In genomic region chr7:111157287-111157686, GRCm38 (mm10) we compare ENCODE assay signal across 8 mouse cellular contexts.
A peak's percentile ranks its signal among the peaks of the same experiment; 100 is the strongest.
DNase-seq lines count a peak whose midpoint lies in the region; ATAC-seq and TF ChIP-seq lines count a peak whose summit lies in the region.

No protein-coding gene starts in this region.

- H3K4me3 ChIP-seq in midbrain, embryonic 10.5 days: no peak overlapping the region
- H3K4me3 ChIP-seq in midbrain, embryonic 15.5 days: no peak overlapping the region
- H3K4me3 ChIP-seq in cortical plate, adult 2 months (ENCODE audit: insufficient read depth, low read length): no peak overlapping the region
- H3K4me3 ChIP-seq in kidney, embryonic 14.5 days (ENCODE audit: low read length): no peak overlapping the region
- H3K4me3 ChIP-seq in limb, embryonic 13.5 days: peak overlapping the region; percentile 12
- no peak overlapping the region for H3K4me3 ChIP-seq in stomach, embryonic 14.5 days (ENCODE audit: low read depth, low read length)

- no peaks in the 10 kb centered on the region for H3K36me3 ChIP-seq in midbrain, embryonic 10.5 days
- H3K36me3 ChIP-seq in midbrain, embryonic 15.5 days (replicated peaks): no peaks in the 10 kb centered on the region
- no peaks in the 10 kb centered on the region for H3K36me3 ChIP-seq in kidney, embryonic 14.5 days (ENCODE audit: control insufficient read depth, insufficient read depth, low read length)
- no peaks in the 10 kb centered on the region for H3K36me3 ChIP-seq in limb, embryonic 13.5 days
- H3K36me3 ChIP-seq in stomach, embryonic 14.5 days (ENCODE audit: control insufficient read depth, insufficient read depth, low read length): no peaks in the 10 kb centered on the region

- H3K27ac ChIP-seq in midbrain, embryonic 10.5 days (replicated peaks): 0 out of 2 replicates have a peak overlapping the region, but pooled peaks have one; percentile 42
- H3K27ac ChIP-seq in midbrain, embryonic 15.5 days: no peak overlapping the region
- H3K27ac ChIP-seq in cortical plate, adult 2 months (ENCODE audit: insufficient read depth, low read length): 0 out of 2 replicates have a peak overlapping the region, but pooled peaks have one; percentile 2
- H3K27ac ChIP-seq in kidney, embryonic 14.5 days (ENCODE audit: low read depth, low read length): no peak overlapping the region
- peak overlapping the region; percentile 86 for H3K27ac ChIP-seq in limb, embryonic 13.5 days
- H3K27ac ChIP-seq in stomach, embryonic 14.5 days (ENCODE audit: low read length): peak overlapping the region; percentile 74

- DNase-seq in midbrain, embryonic 10.5 days (ENCODE audit: low spot score): no peak
- peak; percentile 98 for DNase-seq in heart, adult 11 months
- no peak for DNase-seq in spleen, adult 18-20 months

- WGBS in midbrain, embryonic 10.5 days: 80% methylated on average over 6 of the region's 6 CpGs
- 35% methylated on average over 6 of the region's 6 CpGs for WGBS in midbrain, embryonic 15.5 days
- WGBS in kidney, embryonic 14.5 days: 21% methylated on average over 6 of the region's 6 CpGs
- 5% methylated on average over 6 of the region's 6 CpGs for WGBS in limb, embryonic 13.5 days
- 9% methylated on average over 6 of the region's 6 CpGs for WGBS in stomach, embryonic 14.5 days

- H3K9me3 ChIP-seq in midbrain, embryonic 10.5 days (replicated peaks): no peaks in the 10 kb centered on the region
- H3K9me3 ChIP-seq in midbrain, embryonic 15.5 days: no peaks in the 10 kb centered on the region
- H3K9me3 ChIP-seq in kidney, embryonic 14.5 days (ENCODE audit: control insufficient read depth, low read length): no peaks in the 10 kb centered on the region
- peaks cover 6% of the 10 kb centered on the region; the same call in 1 of the 2 replicates for H3K9me3 ChIP-seq in limb, embryonic 13.5 days
- no peaks in the 10 kb centered on the region for H3K9me3 ChIP-seq in stomach, embryonic 14.5 days (ENCODE audit: control insufficient read depth, low read depth, low read length)

- H3K4me2 ChIP-seq in midbrain, embryonic 15.5 days: no peak overlapping the region
- no peak overlapping the region for H3K4me2 ChIP-seq in kidney, embryonic 14.5 days (replicated peaks; ENCODE audit: low read depth, low read length)
- peak overlapping the region; percentile 53 for H3K4me2 ChIP-seq in limb, embryonic 13.5 days (replicated peaks)
- H3K4me2 ChIP-seq in stomach, embryonic 14.5 days (replicated peaks; ENCODE audit: low read depth, low read length): no peak overlapping the region; the same call in 1 of the 2 replicates

- H3K4me1 ChIP-seq in midbrain, embryonic 10.5 days: peaks cover 18% of the 10 kb centered on the region
- peaks cover 7% of the 10 kb centered on the region for H3K4me1 ChIP-seq in midbrain, embryonic 15.5 days
- H3K4me1 ChIP-seq in cortical plate, adult 2 months (ENCODE audit: control insufficient read depth, insufficient read depth, low read length): peaks cover 8% of the 10 kb centered on the region; the same call in 1 of the 2 replicates
- H3K4me1 ChIP-seq in kidney, embryonic 14.5 days (ENCODE audit: control insufficient read depth, insufficient read depth, low read length): peaks cover 14% of the 10 kb centered on the region
- H3K4me1 ChIP-seq in limb, embryonic 13.5 days: peaks cover 31% of the 10 kb centered on the region
- H3K4me1 ChIP-seq in stomach, embryonic 14.5 days (ENCODE audit: control insufficient read depth, insufficient read depth, low read length): peaks cover 24% of the 10 kb centered on the region; the same call in 1 of the 2 replicates

- no peaks in the 10 kb centered on the region for H3K27me3 ChIP-seq in midbrain, embryonic 10.5 days (ENCODE audit: low read depth, poor library complexity, severe bottlenecking)
- no peaks in the 10 kb centered on the region for H3K27me3 ChIP-seq in midbrain, embryonic 15.5 days (replicated peaks)
- H3K27me3 ChIP-seq in kidney, embryonic 14.5 days (ENCODE audit: control insufficient read depth, insufficient read depth, low read length): no peaks in the 10 kb centered on the region
- H3K27me3 ChIP-seq in limb, embryonic 13.5 days: no peaks in the 10 kb centered on the region
- H3K27me3 ChIP-seq in stomach, embryonic 14.5 days (ENCODE audit: control insufficient read depth, insufficient read depth, low read length): no peaks in the 10 kb centered on the region

- H3K9ac ChIP-seq in midbrain, embryonic 15.5 days: no peak overlapping the region
- H3K9ac ChIP-seq in kidney, embryonic 14.5 days (ENCODE audit: low read depth, low read length): no peak overlapping the region
- H3K9ac ChIP-seq in limb, embryonic 13.5 days: peak overlapping the region; percentile 31; the same call in 1 of the 2 replicates
- no peak overlapping the region for H3K9ac ChIP-seq in stomach, embryonic 14.5 days (replicated peaks; ENCODE audit: low read depth, low read length)

- no peak for TF ChIP-seq CTCF in cortical plate, adult 2 months (IDR thresholded peaks at IDR 0.05; ENCODE audit: extremely low read depth, insufficient read depth, low read length)

- ATAC-seq in midbrain, embryonic 15.5 days (replicated peaks): no peak
- peak; percentile 82 for ATAC-seq in kidney, embryonic 14.5 days (ENCODE audit: low FRiP score, low TSS enrichment)
- peak; percentile 46; the same call in 1 of the 2 replicates for ATAC-seq in limb, embryonic 13.5 days (ENCODE audit: low FRiP score, low read depth)
- peak; percentile 60; the same call in 1 of the 2 replicates for ATAC-seq in stomach, embryonic 14.5 days (ENCODE audit: insufficient number of reproducible peaks, insufficient read depth, low FRiP score, low read depth)

- no peak for TF ChIP-seq POLR2A in cortical plate, adult 2 months (IDR thresholded peaks at IDR 0.05; ENCODE audit: extremely low read depth, insufficient read depth, low read length)

Comparison
In these comparisons a context has a peak if more than half of its experiments do, and no peak if none do; other contexts are left out.
1. H3K27ac ChIP-seq: peak in midbrain, embryonic 10.5 days (single experiment), cortical plate, adult 2 months (single experiment), limb, embryonic 13.5 days (single experiment) and stomach, embryonic 14.5 days (single experiment); none in midbrain, embryonic 15.5 days (single experiment) and kidney, embryonic 14.5 days (single experiment).